Mouse (Mus musculus): ENCODE data around the gene Socs2. TPM values are rescaled to one million over a fixed set of nuclear protein-coding genes. Genes with fewer than 3 reads are reported as not detected.

The Socs2 gene
- polyA plus RNA-seq, 1 experiment = 10.2 TPM

GRCm38 (mm10) chr10:95426207-95427115 lies 9.5 kb upstream of the Socs2 start:
- DNase-seq (ENCODE audit: low read depth in 1 of 2, low spot score in 2 of 2) = no peak
- Histone ChIP-seq H3K4me1 (ENCODE audit: control insufficient read depth, insufficient read depth, insufficient read length) (no peaks in the 10 kb centered on the region), H3K27me3 (ENCODE audit: control insufficient read depth, insufficient read depth, low read length) (no peaks in the 10 kb centered on the region), H3K27ac (ENCODE audit: insufficient read depth, low read length) (no peak overlapping the region), H3K4me3 (ENCODE audit: extremely low read depth, insufficient read depth, insufficient read length) (no peak overlapping the region), H3K36me3 (ENCODE audit: control insufficient read depth, insufficient read depth, low read length) (no peaks in the 10 kb centered on the region)
- WGBS = 91% methylated on average over 9 of the region's 9 CpGs
- TF ChIP-seq CTCF (IDR thresholded peaks at IDR 0.05; ENCODE audit: extremely low read depth, insufficient read depth, insufficient read length, insufficient replicate concordance) (no peak), POLR2A (IDR thresholded peaks at IDR 0.05; ENCODE audit: low read depth, low read length) (no peak)

GRCm38 (mm10) chr10:95422681-95423080 lies 5.7 kb upstream of the Socs2 start:
- no peaks in the 10 kb centered on the region for H3K4me1 ChIP-seq (ENCODE audit: control insufficient read depth, insufficient read depth, insufficient read length)
- H3K4me3 ChIP-seq (ENCODE audit: extremely low read depth, insufficient read depth, insufficient read length) = no peak overlapping the region
- no peaks in the 10 kb centered on the region for H3K36me3 ChIP-seq (ENCODE audit: control insufficient read depth, insufficient read depth, low read length)
- TF ChIP-seq POLR2A (IDR thresholded peaks at IDR 0.05; ENCODE audit: low read depth, low read length) (no peak), CTCF (IDR thresholded peaks at IDR 0.05; ENCODE audit: extremely low read depth, insufficient read depth, insufficient read length, insufficient replicate concordance) (no peak)
- DNase-seq (ENCODE audit: low read depth in 1 of 2, low spot score in 2 of 2) = no peak
- no peaks in the 10 kb centered on the region for H3K27me3 ChIP-seq (ENCODE audit: control insufficient read depth, insufficient read depth, low read length)
- WGBS = 88% methylated on average over 5 of the region's 5 CpGs
- no peak overlapping the region for H3K27ac ChIP-seq (ENCODE audit: insufficient read depth, low read length)

GRCm38 (mm10) chr10:95420284-95420683 lies 3.3 kb upstream of the Socs2 start:
- Histone ChIP-seq H3K27me3 (ENCODE audit: control insufficient read depth, insufficient read depth, low read length) (peaks cover 21% of the 10 kb centered on the region), H3K4me3 (ENCODE audit: extremely low read depth, insufficient read depth, insufficient read length) (no peak overlapping the region), H3K27ac (ENCODE audit: insufficient read depth, low read length) (no peak overlapping the region), H3K36me3 (ENCODE audit: control insufficient read depth, insufficient read depth, low read length) (no peaks in the 10 kb centered on the region), H3K4me1 (ENCODE audit: control insufficient read depth, insufficient read depth, insufficient read length) (peaks cover 11% of the 10 kb centered on the region)
- TF ChIP-seq CTCF (IDR thresholded peaks at IDR 0.05; ENCODE audit: extremely low read depth, insufficient read depth, insufficient read length, insufficient replicate concordance) (no peak), POLR2A (IDR thresholded peaks at IDR 0.05; ENCODE audit: low read depth, low read length) (no peak)
- WGBS = 90% methylated on average over 10 of the region's 10 CpGs
- DNase-seq (ENCODE audit: low read depth in 1 of 2, low spot score in 2 of 2) = no peak

- 95% methylated on average over 3 of the region's 3 CpGs for WGBS
- H3K36me3 ChIP-seq (ENCODE audit: control insufficient read depth, insufficient read depth, low read length) = no peaks in the 10 kb centered on the region
- DNase-seq (ENCODE audit: low read depth in 1 of 2, low spot score in 2 of 2) = no peak
- TF ChIP-seq CTCF (IDR thresholded peaks at IDR 0.05; ENCODE audit: extremely low read depth, insufficient read depth, insufficient read length, insufficient replicate concordance) (no peak), POLR2A (IDR thresholded peaks at IDR 0.05; ENCODE audit: low read depth, low read length) (no peak)
- H3K27me3 ChIP-seq (ENCODE audit: control insufficient read depth, insufficient read depth, low read length) = peaks cover 26% of the 10 kb centered on the region
- H3K27ac ChIP-seq (ENCODE audit: insufficient read depth, low read length) = no peak overlapping the region
- H3K4me3 ChIP-seq (ENCODE audit: extremely low read depth, insufficient read depth, insufficient read length) = no peak overlapping the region
- peaks cover 15% of the 10 kb centered on the region for H3K4me1 ChIP-seq (ENCODE audit: control insufficient read depth, insufficient read depth, insufficient read length)
These were observed 2.7 kb upstream of the Socs2 start for GRCm38 (mm10) chr10:95419726-95420125.

- TF ChIP-seq POLR2A (IDR thresholded peaks at IDR 0.05; ENCODE audit: low read depth, low read length) (no peak), CTCF (IDR thresholded peaks at IDR 0.05; ENCODE audit: extremely low read depth, insufficient read depth, insufficient read length, insufficient replicate concordance) (no peak)
- H3K4me1 ChIP-seq (ENCODE audit: control insufficient read depth, insufficient read depth, insufficient read length) = peaks cover 22% of the 10 kb centered on the region
- 11% methylated on average over 6 of the region's 6 CpGs for WGBS
- peaks cover 33% of the 10 kb centered on the region for H3K27me3 ChIP-seq (ENCODE audit: control insufficient read depth, insufficient read depth, low read length)
- no peak overlapping the region for H3K4me3 ChIP-seq (ENCODE audit: extremely low read depth, insufficient read depth, insufficient read length)
- DNase-seq (ENCODE audit: low read depth in 1 of 2, low spot score in 2 of 2) = no peak
- H3K27ac ChIP-seq (ENCODE audit: insufficient read depth, low read length) = no peak overlapping the region
- H3K36me3 ChIP-seq (ENCODE audit: control insufficient read depth, insufficient read depth, low read length) = no peaks in the 10 kb centered on the region
These were observed 1.7 kb upstream of the Socs2 start for GRCm38 (mm10) chr10:95418631-95419030.

GRCm38 (mm10) chr10:95417496-95418236 lies 686 bp upstream of the Socs2 start:
- Histone ChIP-seq H3K27ac (ENCODE audit: insufficient read depth, low read length) (no peak overlapping the region), H3K27me3 (ENCODE audit: control insufficient read depth, insufficient read depth, low read length) (peaks cover 33% of the 10 kb centered on the region), H3K4me3 (ENCODE audit: extremely low read depth, insufficient read depth, insufficient read length) (peak overlapping the region; percentile 60), H3K36me3 (ENCODE audit: control insufficient read depth, insufficient read depth, low read length) (no peaks in the 10 kb centered on the region), H3K4me1 (ENCODE audit: control insufficient read depth, insufficient read depth, insufficient read length) (peaks cover 22% of the 10 kb centered on the region)
- WGBS = 2% methylated on average over 25 of the region's 25 CpGs
- DNase-seq (ENCODE audit: low read depth in 1 of 2, low spot score in 2 of 2) = peak; percentile 21 to 64
- no peak for TF ChIP-seq POLR2A (IDR thresholded peaks at IDR 0.05; ENCODE audit: low read depth, low read length)
- TF ChIP-seq CTCF (IDR thresholded peaks at IDR 0.05; ENCODE audit: extremely low read depth, insufficient read depth, insufficient read length, insufficient replicate concordance) = peak; percentile 73

Measured in spleen, adult 2 months (tissue).